Mouse (Mus musculus): Measurements from ENCODE around the gene Rnf181.

Rnf181 gene

GRCm38 (mm10) chr6:72383952-72384351 is 17.2 kb upstream of the Rnf181 start:
- no peak for DNase-seq (ENCODE audit: low read depth)

- no peak for DNase-seq (ENCODE audit: low read depth)
Observed at GRCm38 (mm10) chr6:72383142-72383820, 16.5 kb upstream of the Rnf181 start.

GRCm38 (mm10) chr6:72382494-72382893 is 15.7 kb upstream of the Rnf181 start:
- no peak for DNase-seq (ENCODE audit: low read depth)

- peak; percentile 80 for DNase-seq (ENCODE audit: low read depth)
Observed at GRCm38 (mm10) chr6:72380131-72380770, 13.5 kb upstream of the Rnf181 start, which contains the start of gene Vamp5. Vamp5 (minus strand) TSS chr6:72380468.

- peak; percentile 63 for DNase-seq (ENCODE audit: low read depth)
Observed at GRCm38 (mm10) chr6:72379377-72380130, 12.8 kb upstream of the Rnf181 start.

GRCm38 (mm10) chr6:72378510-72379234 is 11.9 kb upstream of the Rnf181 start:
- no peak for DNase-seq (ENCODE audit: low read depth)

- DNase-seq (ENCODE audit: low read depth): no peak
Observed at GRCm38 (mm10) chr6:72374820-72375563, 8.2 kb upstream of the Rnf181 start.

GRCm38 (mm10) chr6:72374206-72374605 is 7.5 kb upstream of the Rnf181 start:
- DNase-seq (ENCODE audit: low read depth): no peak

GRCm38 (mm10) chr6:72373184-72373583 is 6.4 kb upstream of the Rnf181 start:
- DNase-seq (ENCODE audit: low read depth): no peak

- peak; percentile 52 for DNase-seq (ENCODE audit: low read depth)
Observed at GRCm38 (mm10) chr6:72371571-72371970, 4.8 kb upstream of the Rnf181 start.

- peak; percentile 71 for DNase-seq (ENCODE audit: low read depth)
Observed at GRCm38 (mm10) chr6:72371147-72371546, 4.4 kb upstream of the Rnf181 start.

- peak; percentile 55 for DNase-seq (ENCODE audit: low read depth)
Observed at GRCm38 (mm10) chr6:72370091-72370490, 3.3 kb upstream of the Rnf181 start.

GRCm38 (mm10) chr6:72369557-72369956 is 2.8 kb upstream of the Rnf181 start:
- no peak for DNase-seq (ENCODE audit: low read depth)

- no peak for DNase-seq (ENCODE audit: low read depth)
Observed at GRCm38 (mm10) chr6:72367460-72367974, 761 bp upstream of the Rnf181 start.

GRCm38 (mm10) chr6:72366304-72366703 is 452 bp downstream of the Rnf181 start:
- no peak for DNase-seq (ENCODE audit: low read depth)

- DNase-seq (ENCODE audit: low read depth): no peak
Observed at GRCm38 (mm10) chr6:72364985-72365384, 1.8 kb downstream of the Rnf181 start.

- peak; percentile 49 for DNase-seq (ENCODE audit: low read depth)
Observed at GRCm38 (mm10) chr6:72364009-72364408, 2.7 kb downstream of the Rnf181 start.

- peak; percentile 98 for DNase-seq (ENCODE audit: low read depth)
Observed at GRCm38 (mm10) chr6:72362132-72363028, 4.4 kb downstream of the Rnf181 start.

GRCm38 (mm10) chr6:72361121-72361551 is 5.6 kb downstream of the Rnf181 start:
- no peak for DNase-seq (ENCODE audit: low read depth)

GRCm38 (mm10) chr6:72360599-72360935 is 6.2 kb downstream of the Rnf181 start:
- DNase-seq (ENCODE audit: low read depth): no peak

All from NIH3T3 (cell line).